Mouse (Mus musculus): ENCODE data around the gene Ifitm10.

DNA sequence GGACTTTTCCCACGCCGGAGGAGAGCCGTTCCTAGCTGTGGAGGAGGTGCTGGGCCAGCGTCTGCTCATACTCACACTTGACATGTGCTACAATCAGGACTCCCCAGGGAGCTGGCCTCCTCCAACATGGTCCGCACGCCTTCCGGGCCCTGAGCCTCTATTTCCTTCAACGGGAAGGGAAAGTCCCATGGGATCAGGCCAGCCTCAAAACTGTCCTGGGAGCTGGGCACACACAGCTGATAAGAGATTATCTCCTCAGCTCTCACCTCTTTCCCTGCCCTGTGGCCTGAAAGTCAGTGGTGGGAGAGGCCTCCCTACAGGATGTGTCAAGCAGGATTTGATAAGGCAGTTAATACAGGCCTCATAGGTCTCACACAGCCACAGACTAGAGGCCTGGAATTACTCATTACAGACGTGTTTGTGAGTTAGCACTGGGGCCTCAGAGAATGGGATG lies 43.3 kb downstream of the Ifitm10 start:
- TF ChIP-seq CTCF (IDR thresholded peaks at IDR 0.05; ENCODE audit: control insufficient read depth, insufficient read depth, insufficient replicate concordance, low read depth, low read length): no peak
- no peak for TF ChIP-seq POLR2A (IDR thresholded peaks at IDR 0.05; ENCODE audit: control insufficient read depth, low read depth, low read length)

Data from testis, adult 2 months (tissue).